Mouse (Mus musculus): Measurements from ENCODE around the gene Rsg1. TPM values are rescaled to one million over a fixed set of nuclear protein-coding genes. Genes with fewer than 3 reads are reported as not detected.

Gene Rsg1
- polyA plus RNA-seq, 1 experiment from 2014 or later: 8.7 TPM

GRCm38 (mm10) chr4:141257440-141257839 lies 43.7 kb downstream of the Rsg1 start:
- Histone ChIP-seq H3K9me3 (no peaks in the 10 kb centered on the region), H3K27ac (no peak overlapping the region), H3K9ac (no peak overlapping the region), H3K36me3 (replicated peaks) (no peaks in the 10 kb centered on the region), H3K4me2 (no peak overlapping the region), H3K4me1 (no peaks in the 10 kb centered on the region), H3K27me3 (replicated peaks) (no peaks in the 10 kb centered on the region), H3K4me3 (no peak overlapping the region)
- WGBS: 68% methylated on average over 5 of the region's 5 CpGs
- ATAC-seq (replicated peaks): no peak

- 85% methylated on average over 12 of the region's 12 CpGs for WGBS
- no peak overlapping the region for H3K9ac ChIP-seq
- H3K4me2 ChIP-seq: no peak overlapping the region
- H3K9me3 ChIP-seq: no peaks in the 10 kb centered on the region
- ATAC-seq (replicated peaks): no peak
- H3K36me3 ChIP-seq (replicated peaks): no peaks in the 10 kb centered on the region
- no peaks in the 10 kb centered on the region for H3K27me3 ChIP-seq (replicated peaks)
- H3K4me1 ChIP-seq: no peaks in the 10 kb centered on the region
- H3K27ac ChIP-seq: no peak overlapping the region
- H3K4me3 ChIP-seq: no peak overlapping the region
These were observed 45.7 kb downstream of the Rsg1 start for GRCm38 (mm10) chr4:141259413-141259812.

GRCm38 (mm10) chr4:141260007-141260723 lies 46.4 kb downstream of the Rsg1 start:
- no peaks in the 10 kb centered on the region for H3K9me3 ChIP-seq
- no peaks in the 10 kb centered on the region for H3K4me1 ChIP-seq
- no peak overlapping the region for H3K27ac ChIP-seq
- H3K36me3 ChIP-seq (replicated peaks): no peaks in the 10 kb centered on the region
- H3K9ac ChIP-seq: no peak overlapping the region
- H3K4me3 ChIP-seq: no peak overlapping the region
- ATAC-seq (replicated peaks): no peak
- no peaks in the 10 kb centered on the region for H3K27me3 ChIP-seq (replicated peaks)
- WGBS: 67% methylated on average over 16 of the region's 16 CpGs
- H3K4me2 ChIP-seq: no peak overlapping the region

- no peak for ATAC-seq (replicated peaks)
- no peak overlapping the region for H3K4me2 ChIP-seq
- no peak overlapping the region for H3K27ac ChIP-seq
- WGBS: 84% methylated on average over 10 of the region's 10 CpGs
- no peaks in the 10 kb centered on the region for H3K9me3 ChIP-seq
- no peak overlapping the region for H3K4me3 ChIP-seq
- no peaks in the 10 kb centered on the region for H3K27me3 ChIP-seq (replicated peaks)
- H3K9ac ChIP-seq: no peak overlapping the region
- no peaks in the 10 kb centered on the region for H3K4me1 ChIP-seq
- H3K36me3 ChIP-seq (replicated peaks): no peaks in the 10 kb centered on the region
These were observed 49.3 kb downstream of the Rsg1 start for GRCm38 (mm10) chr4:141262906-141263637.

GRCm38 (mm10) chr4:141265979-141266637 lies 52.4 kb downstream of the Rsg1 start:
- Histone ChIP-seq H3K9me3 (no peaks in the 10 kb centered on the region), H3K27ac (no peak overlapping the region), H3K36me3 (replicated peaks) (no peaks in the 10 kb centered on the region), H3K9ac (no peak overlapping the region), H3K27me3 (replicated peaks) (no peaks in the 10 kb centered on the region), H3K4me1 (no peaks in the 10 kb centered on the region), H3K4me2 (no peak overlapping the region), H3K4me3 (no peak overlapping the region)
- 93% methylated on average over 3 of the region's 3 CpGs for WGBS
- no peak for ATAC-seq (replicated peaks)

GRCm38 (mm10) chr4:141267250-141267649 lies 53.5 kb downstream of the Rsg1 start:
- Histone ChIP-seq H3K9me3 (no peaks in the 10 kb centered on the region), H3K9ac (no peak overlapping the region), H3K27me3 (replicated peaks) (no peaks in the 10 kb centered on the region; the same call in 1 of the 2 replicates), H3K4me3 (no peak overlapping the region), H3K4me1 (no peaks in the 10 kb centered on the region), H3K4me2 (no peak overlapping the region), H3K27ac (no peak overlapping the region), H3K36me3 (replicated peaks) (no peaks in the 10 kb centered on the region)
- 85% methylated on average over 3 of the region's 3 CpGs for WGBS
- no peak for ATAC-seq (replicated peaks)

GRCm38 (mm10) chr4:141267837-141268236 lies 54.1 kb downstream of the Rsg1 start:
- no peak overlapping the region for H3K9ac ChIP-seq
- no peak overlapping the region for H3K27ac ChIP-seq
- ATAC-seq (replicated peaks): no peak
- no peaks in the 10 kb centered on the region for H3K4me1 ChIP-seq
- H3K4me3 ChIP-seq: no peak overlapping the region
- WGBS: 37% methylated on average over 9 of the region's 9 CpGs
- no peaks in the 10 kb centered on the region for H3K9me3 ChIP-seq
- peaks cover 3% of the 10 kb centered on the region; the same call in 1 of the 2 replicates for H3K27me3 ChIP-seq (replicated peaks)
- no peak overlapping the region for H3K4me2 ChIP-seq
- H3K36me3 ChIP-seq (replicated peaks): no peaks in the 10 kb centered on the region

GRCm38 (mm10) chr4:141268350-141268749 lies 54.6 kb downstream of the Rsg1 start:
- Histone ChIP-seq H3K4me3 (no peak overlapping the region), H3K27ac (no peak overlapping the region), H3K9me3 (no peaks in the 10 kb centered on the region), H3K9ac (no peak overlapping the region), H3K27me3 (replicated peaks) (peaks cover 3% of the 10 kb centered on the region; the same call in 1 of the 2 replicates), H3K4me1 (peaks cover 4% of the 10 kb centered on the region), H3K4me2 (no peak overlapping the region), H3K36me3 (replicated peaks) (no peaks in the 10 kb centered on the region)
- WGBS: 93% methylated on average over 4 of the region's 4 CpGs
- ATAC-seq (replicated peaks): no peak

GRCm38 (mm10) chr4:141269080-141269479 lies 55.3 kb downstream of the Rsg1 start:
- no peak overlapping the region for H3K27ac ChIP-seq
- ATAC-seq (replicated peaks): no peak
- 89% methylated on average over 6 of the region's 6 CpGs for WGBS

GRCm38 (mm10) chr4:141270201-141270940 lies 56.6 kb downstream of the Rsg1 start:
- no peak overlapping the region for H3K4me2 ChIP-seq

More at GRCm38 (mm10) chr4:141269080-141269479, 55.3 kb downstream of the Rsg1 start:
- Histone ChIP-seq H3K9ac (no peak overlapping the region), H3K4me1 (peaks cover 10% of the 10 kb centered on the region), H3K4me3 (no peak overlapping the region), H3K36me3 (replicated peaks) (no peaks in the 10 kb centered on the region), H3K9me3 (no peaks in the 10 kb centered on the region), H3K27me3 (replicated peaks) (peaks cover 3% of the 10 kb centered on the region; the same call in 1 of the 2 replicates), H3K4me2 (no peak overlapping the region)

GRCm38 (mm10) chr4:141271228-141271627 lies 57.5 kb downstream of the Rsg1 start:
- peaks cover 3% of the 10 kb centered on the region; the same call in 1 of the 2 replicates for H3K27me3 ChIP-seq (replicated peaks)
- no peak for ATAC-seq (replicated peaks)
- H3K9ac ChIP-seq: no peak overlapping the region
- WGBS: 82% methylated on average over 7 of the region's 7 CpGs
- H3K36me3 ChIP-seq (replicated peaks): no peaks in the 10 kb centered on the region
- no peak overlapping the region for H3K4me3 ChIP-seq
- no peaks in the 10 kb centered on the region for H3K9me3 ChIP-seq
- H3K4me1 ChIP-seq: peaks cover 21% of the 10 kb centered on the region
- no peak overlapping the region for H3K27ac ChIP-seq
- no peak overlapping the region for H3K4me2 ChIP-seq

More at GRCm38 (mm10) chr4:141270201-141270940, 56.6 kb downstream of the Rsg1 start:
- H3K9ac ChIP-seq: no peak overlapping the region
- 60% methylated on average over 15 of the region's 15 CpGs for WGBS
- ATAC-seq (replicated peaks): no peak
- no peaks in the 10 kb centered on the region for H3K36me3 ChIP-seq (replicated peaks)
- no peaks in the 10 kb centered on the region for H3K9me3 ChIP-seq
- no peak overlapping the region for H3K4me3 ChIP-seq
- peaks cover 3% of the 10 kb centered on the region; the same call in 1 of the 2 replicates for H3K27me3 ChIP-seq (replicated peaks)
- H3K4me1 ChIP-seq: peaks cover 21% of the 10 kb centered on the region
- no peak overlapping the region for H3K27ac ChIP-seq

GRCm38 (mm10) chr4:141271721-141272120 lies 58.0 kb downstream of the Rsg1 start:
- Histone ChIP-seq H3K9ac (no peak overlapping the region), H3K27ac (no peak overlapping the region), H3K36me3 (replicated peaks) (no peaks in the 10 kb centered on the region), H3K4me3 (no peak overlapping the region), H3K4me2 (no peak overlapping the region), H3K27me3 (replicated peaks) (peaks cover 3% of the 10 kb centered on the region; the same call in 1 of the 2 replicates), H3K9me3 (no peaks in the 10 kb centered on the region), H3K4me1 (peaks cover 21% of the 10 kb centered on the region)
- WGBS: 93% methylated on average over 6 of the region's 6 CpGs
- no peak for ATAC-seq (replicated peaks)
